Mouse (Mus musculus) forebrain, embryonic 10.5 days (tissue): ENCODE data around the gene Dmac2. TPM values are rescaled to one million over a fixed set of nuclear protein-coding genes. Genes with fewer than 3 reads are reported as not detected.

ENCODE experiments used
- DNase-seq: peaks from one replicate; pipeline ENCODE4 v3.0.0-alpha.2; 2017; ENCODE audit warnings: low spot score; ENCODE audit errors: extremely low spot score
- H3K27ac ChIP-seq: fragments of 300-500 bp; sonication (generic); 2 replicates; pipeline ENCODE4 v1.5.1; 2016; ENCODE audit warnings: mild to moderate bottlenecking
- H3K27me3 ChIP-seq: fragments of 300-500 bp; sonication (generic); 2 replicates; pipeline ENCODE4 v1.6.1; 2016; ENCODE audit warnings: mild to moderate bottlenecking; ENCODE audit not compliant: poor library complexity, severe bottlenecking
- H3K36me3 ChIP-seq: fragments of 300-500 bp; sonication (generic); replicated peaks from 2 replicates; pipeline ENCODE4 v1.6.1; 2016; ENCODE audit warnings: mild to moderate bottlenecking, moderate library complexity
- H3K4me1 ChIP-seq: fragments of 300-500 bp; sonication (generic); 2 replicates; pipeline ENCODE4 v1.6.1; 2016
- H3K4me3 ChIP-seq: fragments of 300-500 bp; sonication (generic); 2 replicates; pipeline ENCODE4 v1.5.1; 2016; ENCODE audit warnings: mild to moderate bottlenecking, moderate library complexity
- H3K9me3 ChIP-seq: fragments of 300-500 bp; sonication (generic); 2 replicates; pipeline ENCODE4 v1.6.1; 2016; ENCODE audit warnings: mild to moderate bottlenecking, moderate library complexity
- WGBS: fragments of 180-500 bp; shearing (Covaris S2); methylation state at CpG from one replicate; pipeline ENCODE4 v1.1.7; 2016; 5-methylcytosine and 5-hydroxymethylcytosine counted together
- polyA plus RNA-seq: library from polyadenylated mRNA; unstranded; fragments of >200 nt; fragmentation: Nextera tagmentation; extraction: Ambion mirVana; gene quantifications from 2 replicates; pipeline ENCODE4 v1.2.1, GENCODE M21; 2016

The Dmac2 gene
- polyA plus RNA-seq, 1 experiment from 2014 or later, result 27.0 TPM

DNA sequence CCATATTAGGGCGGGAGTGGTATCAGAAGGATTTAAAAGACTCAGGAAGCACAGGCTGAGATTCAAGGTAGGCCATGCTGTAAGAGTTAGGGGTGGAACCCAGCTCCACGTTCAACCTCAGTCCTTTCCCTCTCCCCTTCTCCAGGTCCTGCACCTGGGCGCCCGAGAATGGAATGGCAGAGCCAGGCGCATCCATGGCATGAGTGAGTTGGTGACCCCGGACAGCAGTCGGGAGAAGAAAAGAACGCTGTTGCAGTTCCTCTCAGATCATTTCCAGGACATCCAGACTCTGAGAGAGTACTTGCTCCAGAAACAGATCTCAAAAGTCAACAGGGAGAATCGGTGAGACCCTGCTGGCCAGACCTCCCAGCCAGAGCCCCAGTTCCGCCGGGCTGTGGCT lies 1.5 kb downstream of the Dmac2 start:
- Histone ChIP-seq H3K27me3 (no peaks in the 10 kb centered on the region), H3K4me1 (peaks cover 14% of the 10 kb centered on the region), H3K4me3 (no peak overlapping the region), H3K36me3 (peaks cover 22% of the 10 kb centered on the region), H3K27ac (no peak overlapping the region), H3K9me3 (no peaks in the 10 kb centered on the region)
- DNase-seq, result no peak
- 93% methylated on average over 11 of the region's 11 CpGs for WGBS

DNA sequence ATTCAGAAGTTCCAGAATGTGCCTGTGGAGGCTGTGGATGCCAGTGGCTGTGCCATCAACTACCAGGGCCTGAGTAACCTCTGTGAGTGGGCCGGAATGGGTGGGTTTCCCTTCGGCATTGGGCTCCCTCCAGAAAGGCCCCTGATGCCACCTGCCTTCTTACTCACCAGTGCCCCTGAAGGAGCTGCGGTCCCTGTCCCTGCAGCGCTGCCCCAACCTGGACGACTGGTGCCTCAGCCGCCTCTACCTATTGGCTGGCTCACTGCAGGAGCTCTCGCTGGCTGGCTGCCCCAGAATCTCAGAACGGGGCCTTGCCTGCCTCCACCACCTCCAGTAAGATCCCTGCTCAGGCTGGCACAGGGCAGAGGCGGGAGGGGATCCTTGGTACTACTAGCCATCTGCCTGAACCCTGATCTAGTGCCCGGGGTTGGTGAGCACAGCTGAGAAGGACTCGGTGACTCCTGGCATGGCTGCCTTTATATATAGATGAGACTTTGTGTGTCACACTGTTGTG lies 4.7 kb downstream of the Dmac2 start:
- Histone ChIP-seq H3K27me3 (peaks cover 28% of the 10 kb centered on the region), H3K4me1 (peaks cover 28% of the 10 kb centered on the region), H3K36me3 (peaks cover 22% of the 10 kb centered on the region), H3K4me3 (no peak overlapping the region), H3K9me3 (no peaks in the 10 kb centered on the region), H3K27ac (no peak overlapping the region)
- WGBS, result 88% methylated on average over 11 of the region's 11 CpGs
- no peak for DNase-seq

DNA sequence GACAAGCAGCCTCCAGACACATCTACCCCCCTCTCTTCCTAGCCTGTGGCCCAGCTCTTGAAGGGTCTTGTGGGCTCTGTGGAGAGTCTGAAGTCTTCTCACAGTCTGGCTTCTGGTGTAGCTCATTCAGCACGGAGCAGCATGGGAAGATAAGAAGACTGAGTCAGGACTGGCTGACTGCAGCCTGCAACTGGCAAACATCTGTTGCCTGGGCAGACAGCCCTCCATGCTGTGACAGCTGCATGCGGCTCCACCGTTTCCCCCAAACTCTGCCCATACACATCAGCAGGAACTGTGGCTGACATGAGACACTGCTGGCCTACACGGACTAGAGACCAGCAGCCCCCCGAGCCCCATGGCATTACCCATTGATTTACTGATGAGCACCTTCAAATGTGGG lies 5.6 kb downstream of the Dmac2 start:
- H3K4me3 ChIP-seq, result no peak overlapping the region
- H3K4me1 ChIP-seq, result peaks cover 21% of the 10 kb centered on the region
- WGBS, result 82% methylated on average over 5 of the region's 5 CpGs
- peaks cover 33% of the 10 kb centered on the region for H3K27me3 ChIP-seq
- H3K36me3 ChIP-seq, result peaks cover 22% of the 10 kb centered on the region
- no peaks in the 10 kb centered on the region for H3K9me3 ChIP-seq
- H3K27ac ChIP-seq, result no peak overlapping the region
- DNase-seq, result no peak

DNA sequence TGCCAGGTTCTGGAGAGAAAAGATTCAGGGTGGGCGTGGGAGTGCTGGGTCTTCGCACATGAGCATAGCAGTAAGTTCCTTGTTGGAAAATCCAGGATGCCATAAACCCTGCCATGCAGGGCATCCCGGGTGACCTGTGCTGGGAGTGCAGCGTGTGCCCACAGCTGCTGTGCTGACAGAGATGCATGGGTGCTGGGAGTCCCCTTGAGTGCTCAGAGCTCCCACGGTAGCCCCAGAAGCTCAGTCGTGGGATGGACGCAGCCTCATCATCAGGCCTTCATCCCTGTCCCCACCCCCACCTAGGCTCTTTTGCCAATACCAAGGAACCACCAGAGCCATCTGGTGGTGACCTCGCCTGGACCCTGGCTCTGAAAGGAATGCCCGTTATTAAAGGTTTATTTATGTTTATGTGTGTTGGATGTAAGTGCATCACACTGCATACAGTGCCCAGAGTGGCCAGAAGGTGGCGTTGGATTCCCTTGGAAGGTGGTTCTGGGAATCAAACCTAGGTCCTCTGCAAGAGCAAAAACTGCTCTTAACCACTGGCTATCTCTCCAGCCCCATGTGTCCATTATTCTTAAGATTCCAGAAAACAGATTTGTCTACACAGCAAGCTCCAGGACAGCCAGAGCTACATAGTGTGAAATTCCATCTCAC lies 6.5 kb downstream of the Dmac2 start:
- Histone ChIP-seq H3K36me3 (peaks cover 31% of the 10 kb centered on the region), H3K9me3 (no peaks in the 10 kb centered on the region), H3K4me1 (peaks cover 17% of the 10 kb centered on the region), H3K27ac (no peak overlapping the region), H3K4me3 (no peak overlapping the region), H3K27me3 (peaks cover 33% of the 10 kb centered on the region)
- WGBS, result 78% methylated on average over 10 of the region's 10 CpGs
- DNase-seq, result no peak

DNA sequence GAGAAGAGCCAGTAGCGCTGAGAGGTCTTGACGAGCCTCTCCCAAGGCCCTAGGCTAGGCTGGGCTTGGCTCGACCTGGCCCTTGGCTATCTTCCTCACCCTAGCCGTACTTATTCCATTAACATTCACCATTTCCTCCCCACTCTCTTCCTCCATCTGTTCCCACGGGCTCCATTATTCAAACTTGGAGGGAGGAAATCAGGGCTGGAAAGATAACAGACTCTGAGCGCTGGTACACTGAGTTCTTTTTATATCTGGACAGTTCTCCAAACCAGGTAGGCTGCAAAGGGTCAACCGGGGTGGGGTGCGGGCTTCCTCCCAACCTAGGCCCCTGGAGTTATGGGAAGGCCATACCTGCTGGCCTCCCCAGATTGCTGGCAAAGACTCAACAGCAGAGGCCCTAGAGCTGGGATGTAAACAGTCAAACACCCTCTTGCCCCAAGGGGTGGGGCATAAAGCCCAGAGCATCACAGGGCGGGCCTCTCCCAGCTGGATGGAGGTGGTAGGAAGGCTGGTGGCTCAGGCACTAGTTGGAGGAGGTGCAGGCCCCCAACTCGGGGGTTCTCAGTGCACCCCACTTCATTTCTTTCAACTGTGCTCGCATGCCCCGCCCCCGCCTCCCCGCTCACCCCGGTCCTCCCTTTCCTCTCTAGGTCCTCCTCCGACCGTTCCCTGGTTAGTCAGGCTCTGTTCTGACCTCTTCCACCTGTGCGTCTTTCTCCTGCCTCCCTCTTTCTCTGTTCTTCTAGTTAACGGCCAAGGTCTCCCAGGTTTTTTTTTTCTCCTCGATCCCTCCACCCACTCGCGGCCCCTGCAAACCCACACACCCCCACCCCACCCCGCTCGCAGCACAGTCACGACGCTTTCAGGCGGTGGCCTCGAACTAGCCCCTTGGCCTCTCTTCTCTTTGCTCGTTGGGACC lies 7.6 kb downstream of the Dmac2 start, which contains the start of gene B3gnt8:
TSS of gene B3gnt8 (plus strand) at position 146 of the 922 bp plus-strand sequence.
- H3K36me3 ChIP-seq, result peaks cover 40% of the 10 kb centered on the region
- peak within 1 kb of the TSS; percentile 48 for H3K4me3 ChIP-seq
- H3K9me3 ChIP-seq, result no peaks in the 10 kb centered on the region
- H3K27me3 ChIP-seq, result peaks cover 33% of the 10 kb centered on the region
- peaks cover 17% of the 10 kb centered on the region for H3K4me1 ChIP-seq
- WGBS, result 21% methylated on average over 29 of the region's 29 CpGs
- peak within 1 kb of the TSS; percentile 62 for H3K27ac ChIP-seq
- no peak for DNase-seq

DNA sequence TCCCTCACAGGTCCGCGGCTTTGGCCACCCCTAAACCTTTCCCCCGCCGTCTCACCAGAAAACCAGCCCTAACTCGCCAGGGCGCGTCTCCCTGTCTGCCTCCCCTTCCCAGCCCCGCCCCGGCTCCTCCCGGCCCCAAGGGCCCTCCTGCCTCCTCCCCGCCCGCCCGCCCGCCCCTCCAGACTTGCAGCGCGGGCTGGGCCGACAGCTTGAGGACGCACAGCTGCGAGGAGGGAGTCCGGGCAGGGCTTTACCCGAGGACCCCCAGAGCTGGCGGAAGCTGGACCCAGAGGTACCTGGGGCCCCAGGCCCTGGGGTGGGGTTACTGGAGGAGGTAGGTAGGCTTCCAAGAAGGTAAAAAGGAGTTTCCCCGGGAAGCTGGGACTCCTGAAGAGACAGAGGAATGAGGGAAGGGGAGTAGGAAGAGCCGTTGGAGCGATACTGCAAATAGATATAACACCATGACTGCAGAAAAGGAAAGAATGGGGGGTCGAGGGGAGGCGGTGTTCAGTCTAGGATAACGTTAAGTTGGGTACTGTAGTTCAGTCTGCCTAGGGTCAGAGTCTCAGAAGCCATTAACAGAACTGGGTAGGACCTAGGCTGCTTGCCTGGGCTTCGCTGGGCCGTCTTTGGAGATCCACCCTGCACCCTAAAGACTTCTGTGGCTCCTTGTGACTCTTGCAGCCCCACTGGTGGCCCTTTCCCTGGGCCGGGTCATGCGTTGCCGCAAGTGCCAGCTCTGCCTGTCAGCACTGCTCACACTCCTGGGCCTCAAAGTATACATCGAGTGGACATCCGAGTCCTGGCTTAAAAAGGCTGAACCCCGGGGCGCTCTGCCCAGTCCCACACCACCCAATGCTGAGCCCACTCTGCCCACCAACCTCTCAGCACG lies 8.5 kb downstream of the Dmac2 start:
- H3K36me3 ChIP-seq, result peaks cover 34% of the 10 kb centered on the region
- WGBS, result 18% methylated on average over 38 of the region's 38 CpGs
- H3K27ac ChIP-seq, result peak overlapping the region; percentile 62
- H3K4me1 ChIP-seq, result peaks cover 17% of the 10 kb centered on the region
- peak; percentile 41 for DNase-seq
- no peaks in the 10 kb centered on the region for H3K9me3 ChIP-seq
- H3K27me3 ChIP-seq, result peaks cover 33% of the 10 kb centered on the region
- peak overlapping the region; percentile 48 for H3K4me3 ChIP-seq

DNA sequence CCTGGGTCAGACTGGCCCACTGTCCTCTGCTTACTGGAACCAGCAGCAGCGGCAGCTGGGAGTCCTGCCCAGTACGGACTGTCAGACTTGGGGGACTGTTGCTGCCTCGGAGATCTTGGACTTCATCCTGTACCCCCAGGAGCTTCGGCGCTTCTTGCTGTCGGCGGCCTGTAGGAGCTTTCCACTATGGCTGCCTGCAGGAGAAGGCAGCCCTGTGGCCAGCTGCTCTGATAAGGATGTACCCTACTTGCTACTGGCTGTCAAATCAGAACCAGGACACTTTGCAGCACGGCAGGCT lies 9.1 kb downstream of the Dmac2 start:
- Histone ChIP-seq H3K27ac (no peak overlapping the region), H3K9me3 (no peaks in the 10 kb centered on the region), H3K27me3 (peaks cover 33% of the 10 kb centered on the region), H3K36me3 (peaks cover 36% of the 10 kb centered on the region), H3K4me1 (peaks cover 17% of the 10 kb centered on the region), H3K4me3 (peak overlapping the region; percentile 48; the same call in 1 of the 2 replicates)
- DNase-seq, result no peak
- WGBS, result 70% methylated on average over 8 of the region's 8 CpGs

DNA sequence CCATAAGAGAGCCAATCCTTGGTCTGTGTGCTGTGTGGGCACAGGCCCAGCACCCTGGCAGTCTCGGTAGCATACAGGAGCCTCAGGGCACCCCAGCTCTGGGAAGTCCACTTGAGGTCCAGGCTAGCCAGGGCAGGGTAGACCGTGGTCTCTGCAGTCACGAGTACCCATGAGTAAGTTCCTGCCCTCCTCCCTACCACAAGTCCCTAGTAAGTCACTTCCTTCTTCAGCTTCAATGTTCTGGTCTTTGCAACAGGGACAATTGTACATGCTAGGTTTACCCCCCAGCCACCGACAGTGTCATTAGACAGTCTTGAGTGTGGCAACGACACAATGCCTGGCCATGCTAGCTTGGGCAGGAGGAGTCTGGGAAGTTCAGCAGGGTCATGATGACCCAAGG lies 13.5 kb downstream of the Dmac2 start:
- Histone ChIP-seq H3K4me3 (no peak overlapping the region), H3K9me3 (no peaks in the 10 kb centered on the region), H3K27me3 (peaks cover 17% of the 10 kb centered on the region), H3K27ac (no peak overlapping the region), H3K36me3 (peaks cover 25% of the 10 kb centered on the region), H3K4me1 (peaks cover 6% of the 10 kb centered on the region)
- DNase-seq, result no peak
- 92% methylated on average over 5 of the region's 5 CpGs for WGBS

DNA sequence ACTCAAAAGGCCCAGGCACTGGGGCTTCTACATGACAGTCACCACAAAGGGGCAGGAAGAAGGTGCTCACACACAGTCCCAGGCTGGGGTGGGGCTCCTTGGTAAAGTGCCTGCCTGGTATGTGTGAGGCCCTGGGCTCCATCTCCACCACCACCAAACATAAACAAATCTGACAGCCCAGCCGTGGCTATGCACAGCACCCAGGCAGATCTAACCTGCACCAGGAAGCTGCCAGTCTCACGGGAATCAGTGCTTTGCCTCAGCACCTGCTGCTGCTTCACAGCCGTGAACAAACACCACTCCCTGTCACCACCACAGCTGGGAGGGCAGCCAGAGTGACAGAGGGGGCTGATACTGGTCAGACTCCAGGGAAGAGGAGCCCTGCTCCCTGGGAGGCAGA lies 17.2 kb downstream of the Dmac2 start:
- WGBS, result 79% methylated on average over 3 of the region's 3 CpGs
- Histone ChIP-seq H3K27ac (no peak overlapping the region), H3K4me3 (no peak overlapping the region), H3K27me3 (no peaks in the 10 kb centered on the region), H3K4me1 (no peaks in the 10 kb centered on the region; the same call in 1 of the 2 replicates), H3K9me3 (no peaks in the 10 kb centered on the region), H3K36me3 (peaks cover 21% of the 10 kb centered on the region)
- no peak for DNase-seq

DNA sequence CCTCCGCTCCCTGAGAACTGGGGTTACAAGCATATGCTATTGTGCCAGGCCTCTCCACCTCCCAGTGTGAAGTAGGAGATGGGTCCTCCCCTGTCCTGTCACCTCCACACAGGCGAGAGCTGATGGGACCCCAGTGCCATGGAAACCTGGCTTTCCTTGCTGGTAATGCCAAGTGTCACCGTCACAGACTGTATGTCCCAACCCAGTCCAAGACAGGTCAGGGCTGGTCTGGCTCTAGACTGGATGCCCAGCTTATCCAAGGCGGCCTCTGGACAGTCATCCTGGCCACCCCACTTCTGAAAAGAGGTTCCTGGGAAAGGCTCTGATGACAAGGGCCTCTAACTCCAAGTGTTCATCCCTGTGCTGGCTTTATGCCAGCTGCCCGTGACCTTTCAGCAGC lies 17.9 kb downstream of the Dmac2 start:
- WGBS, result 92% methylated on average over 5 of the region's 5 CpGs
- Histone ChIP-seq H3K27ac (no peak overlapping the region), H3K9me3 (no peaks in the 10 kb centered on the region), H3K27me3 (no peaks in the 10 kb centered on the region), H3K4me3 (no peak overlapping the region), H3K4me1 (no peaks in the 10 kb centered on the region; the same call in 1 of the 2 replicates), H3K36me3 (peaks cover 20% of the 10 kb centered on the region; the same call in 1 of the 2 replicates)
- no peak for DNase-seq

DNA sequence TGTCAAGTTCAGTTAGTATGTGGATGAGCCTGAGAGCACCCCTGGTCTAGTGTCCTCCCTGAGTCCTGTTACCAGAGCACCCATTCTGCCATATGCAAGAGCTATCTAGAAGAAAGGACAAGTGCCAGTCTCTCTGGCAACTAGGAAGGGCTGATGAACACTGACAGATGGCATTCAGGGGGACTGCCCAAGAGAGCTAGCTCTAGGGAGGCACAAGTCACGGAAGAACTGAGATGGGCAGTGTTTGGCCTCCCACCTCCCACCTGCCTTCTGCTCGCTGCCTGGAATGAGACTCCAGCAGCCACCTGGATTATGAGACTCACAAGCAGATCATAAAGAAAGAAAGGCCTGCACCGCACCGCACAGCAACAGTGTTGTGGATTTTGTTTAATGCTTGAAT lies 20.5 kb downstream of the Dmac2 start:
- Histone ChIP-seq H3K4me1 (peaks cover under 1% of the 10 kb centered on the region), H3K9me3 (no peaks in the 10 kb centered on the region), H3K27ac (no peak overlapping the region), H3K4me3 (no peak overlapping the region), H3K36me3 (peaks cover 18% of the 10 kb centered on the region; the same call in 1 of the 2 replicates), H3K27me3 (no peaks in the 10 kb centered on the region)
- DNase-seq, result no peak
- 89% methylated on average over 4 of the region's 4 CpGs for WGBS

DNA sequence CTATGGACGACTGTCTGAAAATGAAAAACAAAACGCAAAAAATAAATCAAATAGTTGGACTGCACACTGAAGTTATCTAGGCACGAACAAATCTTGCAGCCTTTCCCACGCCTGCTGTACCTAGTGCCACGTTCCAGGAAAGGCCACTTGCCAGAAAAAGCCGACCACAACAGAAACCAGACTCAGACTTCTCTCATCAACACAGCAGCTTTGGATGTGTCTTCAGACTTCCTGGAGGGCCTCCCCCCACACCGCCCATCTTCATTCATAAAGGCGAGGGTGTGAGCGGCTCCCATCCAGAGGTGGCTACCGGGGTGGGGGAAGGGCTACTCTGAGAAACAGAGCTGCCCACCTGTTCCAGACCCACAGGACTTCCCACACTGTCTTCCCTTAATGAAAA lies 24.9 kb downstream of the Dmac2 start:
- no peak for DNase-seq
- Histone ChIP-seq H3K9me3 (no peaks in the 10 kb centered on the region), H3K36me3 (peaks cover 6% of the 10 kb centered on the region; the same call in 1 of the 2 replicates), H3K27me3 (no peaks in the 10 kb centered on the region), H3K4me3 (no peak overlapping the region), H3K27ac (no peak overlapping the region), H3K4me1 (peaks cover 12% of the 10 kb centered on the region)
- WGBS, result 82% methylated on average over 10 of the region's 10 CpGs
